Mouse (Mus musculus) neural tube, embryonic 14.5 days (tissue): ENCODE measurements around the gene Yap1. TPM values are rescaled to one million over a fixed set of nuclear protein-coding genes. Genes with fewer than 3 reads are reported as not detected.

Experiments
- ATAC-seq: fragments of 200-750 bp; cut with Nextera tagmentation; 2 replicates; pipeline ENCODE4 v1.8.0; 2017; ENCODE audit warnings: low read depth, mild to moderate bottlenecking, moderate TSS enrichment, moderate library complexity
- H3K27ac ChIP-seq: fragments of 300-500 bp; sonication (generic); 2 replicates; pipeline ENCODE4 v1.5.1; 2014; ENCODE audit warnings: low read depth, mild to moderate bottlenecking, control low read depth, low read length, moderate library complexity, mixed read lengths
- H3K27me3 ChIP-seq: fragments of 300-500 bp; sonication (generic); 2 replicates; pipeline ENCODE4 v1.6.1; 2014; ENCODE audit warnings: low read length; ENCODE audit not compliant: control insufficient read depth, insufficient read depth
- H3K36me3 ChIP-seq: fragments of 300-500 bp; sonication (generic); 2 replicates; pipeline ENCODE4 v1.6.1; 2014; ENCODE audit warnings: low read length, mixed read lengths; ENCODE audit not compliant: control insufficient read depth, insufficient read depth
- H3K4me1 ChIP-seq: fragments of 300-500 bp; sonication (generic); 2 replicates; pipeline ENCODE4 v1.6.1; 2014; ENCODE audit warnings: low read length; ENCODE audit not compliant: control insufficient read depth, insufficient read depth
- H3K4me2 ChIP-seq: fragments of 300-500 bp; sonication (generic); 2 replicates; pipeline ENCODE4 v1.6.1; 2014; ENCODE audit warnings: mild to moderate bottlenecking, low read depth, low read length, control low read depth
- H3K4me3 ChIP-seq: fragments of 300-500 bp; sonication (generic); 2 replicates; pipeline ENCODE4 v1.5.1; 2014; ENCODE audit warnings: low read depth, low read length, control low read depth, mixed read lengths
- H3K9ac ChIP-seq: fragments of 300-500 bp; sonication (generic); replicated peaks from 2 replicates; pipeline ENCODE4 v1.6.1; 2014; ENCODE audit warnings: low read depth, mild to moderate bottlenecking, control low read depth, low read length, mixed read lengths
- H3K9me3 ChIP-seq: fragments of 300-500 bp; sonication (generic); 2 replicates; pipeline ENCODE4 v1.6.1; 2016; ENCODE audit warnings: low read length; ENCODE audit not compliant: control insufficient read depth
- WGBS: fragments of 180-500 bp; shearing (Covaris S2); extraction: QIAGEN DNeasy Blood & Tissue Kit; methylation state at CpG from one replicate; pipeline ENCODE4 v1.1.7; 2014; 5-methylcytosine and 5-hydroxymethylcytosine counted together
- polyA plus RNA-seq: library from polyadenylated mRNA; unstranded; fragments of >200 nt; fragmentation: Nextera tagmentation; extraction: Ambion mirVana; gene quantifications from 2 replicates; pipeline ENCODE4 v1.2.1, GENCODE M21; 2014

Yap1 gene
- polyA plus RNA-seq, 1 experiment from 2014 or later = 4.4 TPM

- Histone ChIP-seq H3K9me3 (no peaks in the 10 kb centered on the region), H3K36me3 (no peaks in the 10 kb centered on the region), H3K9ac (no peak overlapping the region), H3K4me3 (no peak overlapping the region), H3K27me3 (no peaks in the 10 kb centered on the region), H3K4me2 (no peak overlapping the region), H3K4me1 (no peaks in the 10 kb centered on the region), H3K27ac (no peak overlapping the region)
- no peak for ATAC-seq
- WGBS = 91% methylated on average over 1 of the region's 1 CpGs
These were observed 113.2 kb downstream of the Yap1 start for GRCm38 (mm10) chr9:7891177-7891576.

DNA sequence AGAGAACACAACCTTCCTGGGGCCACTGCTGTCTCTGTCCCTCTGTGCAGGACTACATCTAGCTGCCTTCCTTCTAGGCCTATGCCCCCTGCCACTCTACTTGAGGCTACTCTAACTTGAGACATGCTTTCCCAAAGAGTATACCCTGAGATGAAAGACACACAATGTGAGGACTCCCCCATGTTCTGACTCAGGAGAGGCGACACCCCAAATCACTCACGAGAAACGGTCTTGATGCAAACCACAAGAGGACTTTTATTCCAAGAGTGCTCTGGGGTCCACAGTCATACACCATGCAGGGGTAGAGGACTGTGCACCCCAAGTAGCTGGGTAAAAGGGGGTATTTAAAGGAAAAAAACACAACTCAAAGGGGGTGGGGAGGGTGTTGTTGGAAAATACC is 120.0 kb downstream of the Yap1 start:
- no peak overlapping the region for H3K4me3 ChIP-seq
- H3K36me3 ChIP-seq = no peaks in the 10 kb centered on the region
- 99% methylated on average over 3 of the region's 3 CpGs for WGBS
- no peaks in the 10 kb centered on the region for H3K27me3 ChIP-seq
- H3K27ac ChIP-seq = no peak overlapping the region
- no peak for ATAC-seq
- no peaks in the 10 kb centered on the region for H3K4me1 ChIP-seq
- H3K9me3 ChIP-seq = no peaks in the 10 kb centered on the region
- H3K4me2 ChIP-seq = no peak overlapping the region
- H3K9ac ChIP-seq = no peak overlapping the region

DNA sequence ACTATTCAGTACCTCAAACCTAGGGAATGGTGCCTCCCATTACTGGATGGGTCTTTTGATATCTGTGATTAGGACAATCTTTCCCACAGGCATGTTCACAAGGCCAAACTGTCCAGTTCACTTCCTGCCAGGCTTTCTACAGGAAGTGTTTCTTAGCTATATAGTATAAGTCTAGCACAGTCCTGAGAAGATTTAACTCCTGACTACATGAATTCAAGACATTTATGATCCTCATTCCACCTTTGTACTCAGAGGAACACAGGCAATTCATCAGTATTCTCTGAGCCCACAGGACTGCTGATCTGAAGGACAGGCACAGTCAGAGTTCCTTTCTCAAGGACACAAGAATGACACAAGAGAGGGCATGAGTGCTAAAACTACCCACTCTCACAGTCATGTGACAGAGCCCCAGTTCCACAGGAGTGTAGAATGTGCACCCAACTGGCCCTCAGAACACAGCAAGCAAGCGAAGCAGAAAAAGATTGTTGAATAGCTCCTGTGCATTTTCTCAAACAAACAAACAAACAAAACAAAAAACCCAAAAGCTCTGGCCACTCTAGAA is 122.0 kb downstream of the Yap1 start:
- ATAC-seq = no peak
- Histone ChIP-seq H3K4me3 (no peak overlapping the region), H3K27me3 (no peaks in the 10 kb centered on the region), H3K9ac (no peak overlapping the region), H3K4me2 (no peak overlapping the region), H3K27ac (no peak overlapping the region), H3K9me3 (no peaks in the 10 kb centered on the region), H3K36me3 (no peaks in the 10 kb centered on the region), H3K4me1 (no peaks in the 10 kb centered on the region)
- whole genome bisulfite sequencing = 94% methylated on average over 1 of the region's 1 CpGs

Other genes with a start within 250 kb of the Yap1 start
- 13.0 and 21.7 TPM in 2 replicates for gene Tmem123, start 240.6 kb downstream of the Yap1 start, polyA plus RNA-seq
- 49.3 and 53.6 TPM in 2 replicates for gene Birc2, start 167.5 kb downstream of the Yap1 start, polyA plus RNA-seq
- gene Birc3, start 131.4 kb downstream of the Yap1 start, polyA plus RNA-seq = 0.70 and 3.2 TPM in 2 replicates
- 16.0 and 17.4 TPM in 2 replicates for gene Cfap300, start 38.2 kb upstream of the Yap1 start, polyA plus RNA-seq
- 5.6 and 7.6 TPM in 2 replicates for gene Cep126, start 129.7 kb upstream of the Yap1 start, polyA plus RNA-seq